Mouse (Mus musculus) duodenum, adult 2 months (tissue): ENCODE data around the gene Hist4h4. TPM values are rescaled to one million over a fixed set of nuclear protein-coding genes. Genes with fewer than 3 reads are reported as not detected.

Experiments used
- polyA plus RNA-seq: library from polyadenylated mRNA; depleted of rRNA; stranded (reverse); fragments of >200 nt; gene quantifications from 2 replicates; pipeline ENCODE4 v1.2.3, GENCODE M21; 2012; ENCODE audit warnings: low replicate concordance; rRNA removed

Hist4h4 gene
- polyA plus RNA-seq: 1.3 and 2.3 TPM in 2 replicates

DNA sequence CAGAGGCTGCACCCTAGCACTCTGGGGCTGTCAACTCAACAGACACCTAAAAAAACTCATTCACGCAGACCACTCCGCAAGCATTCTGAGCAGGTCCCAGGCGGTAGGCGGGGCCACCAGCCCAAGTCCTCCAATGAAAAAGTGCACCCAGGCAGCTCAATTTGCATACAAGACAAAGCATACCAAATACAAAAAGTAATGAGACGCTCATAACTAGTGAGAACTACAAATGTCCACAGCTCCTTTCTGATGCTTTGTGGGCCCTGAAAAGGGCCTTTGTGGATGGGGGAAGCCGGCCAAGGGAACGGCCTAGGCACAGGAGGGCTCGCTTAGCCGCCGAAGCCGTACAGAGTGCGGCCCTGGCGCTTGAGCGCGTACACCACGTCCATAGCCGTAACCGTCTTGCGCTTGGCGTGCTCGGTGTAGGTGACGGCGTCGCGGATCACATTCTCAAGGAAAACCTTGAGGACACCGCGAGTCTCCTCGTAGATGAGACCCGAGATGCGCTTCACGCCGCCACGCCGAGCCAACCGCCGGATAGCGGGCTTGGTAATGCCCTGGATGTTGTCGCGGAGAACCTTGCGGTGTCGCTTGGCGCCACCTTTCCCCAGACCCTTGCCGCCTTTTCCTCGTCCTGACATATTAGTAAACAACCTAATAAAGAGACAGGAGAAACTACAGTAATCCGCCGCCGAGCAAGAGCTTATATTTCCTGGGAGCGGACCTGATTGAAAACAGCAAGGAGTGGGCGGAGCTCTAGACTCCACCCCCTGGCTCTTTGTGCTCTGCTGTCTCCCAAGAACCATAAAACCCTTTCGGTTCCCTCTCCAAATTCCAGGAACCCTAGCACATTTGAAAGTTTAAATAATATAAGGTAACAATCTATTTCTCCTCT, at the start of gene Hist4h4:
TSS of gene Hist4h4 (minus strand) at position 677 of the 895 bp plus-strand sequence.

GRCm38 (mm10) chr6:136835352-136835751, 31.1 kb upstream of the Hist4h4 start, which contains the start of gene Smco3:
Smco3 (minus strand) TSS chr6:136835452.

DNA sequence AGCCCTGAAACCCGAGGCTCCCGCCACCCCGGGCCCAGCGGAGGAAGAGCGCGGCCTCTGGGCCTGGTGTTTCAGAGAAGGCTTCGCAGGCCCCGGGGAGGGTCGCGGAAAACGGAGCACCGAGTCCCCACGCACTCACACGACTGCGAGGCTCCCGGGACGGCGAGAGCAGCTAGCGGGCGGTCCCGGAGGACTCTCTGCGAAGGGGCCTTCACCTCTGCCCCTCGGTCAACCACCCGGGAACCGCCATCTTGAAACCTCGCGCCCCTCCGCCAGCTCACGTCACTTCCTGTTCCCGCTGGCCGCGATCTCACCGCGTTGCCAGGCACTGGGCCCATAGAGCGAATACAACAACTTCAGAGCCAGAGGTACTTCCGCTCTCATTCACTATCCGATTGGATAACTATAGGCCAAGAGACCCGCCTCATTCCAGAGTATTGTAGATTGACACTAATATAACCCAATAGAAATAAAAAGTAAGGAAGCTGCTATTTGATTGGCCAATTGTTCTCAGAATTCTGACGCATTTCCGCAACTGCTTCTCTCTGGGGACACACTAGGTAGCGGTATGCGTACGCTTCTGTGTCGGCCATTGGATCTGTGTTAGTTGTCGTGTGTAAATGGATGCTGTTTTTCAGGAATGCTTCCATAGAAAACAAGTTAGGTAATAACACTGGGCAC, 23.8 kb upstream of the Hist4h4 start, which contains the start of gene Wbp11:
TSS of gene Wbp11 (minus strand) at position 353 of the 681 bp plus-strand sequence.

GRCm38 (mm10) chr6:136827516-136827880, 23.3 kb upstream of the Hist4h4 start, which contains the start of gene BC049715:
BC049715 (plus strand) TSS chr6:136827626.

DNA sequence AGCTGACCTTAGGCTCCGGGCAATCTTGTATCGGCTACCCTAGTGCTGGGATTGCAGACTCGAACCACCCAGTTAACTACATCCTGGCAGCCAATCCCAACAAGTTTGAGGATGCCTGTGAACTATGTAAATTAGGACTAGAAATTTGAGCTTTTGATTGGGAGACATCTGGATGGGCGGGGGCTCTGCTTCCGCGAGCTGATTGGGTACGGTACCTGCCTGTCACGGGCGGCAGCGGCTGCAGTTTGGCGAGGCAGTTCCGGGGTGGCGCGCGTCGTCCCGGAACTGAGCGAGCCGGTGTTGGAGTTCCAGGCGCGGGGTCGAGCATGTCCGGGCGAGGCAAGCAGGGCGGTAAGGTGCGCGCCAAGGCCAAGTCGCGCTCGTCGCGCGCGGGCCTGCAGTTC, 3.8 kb upstream of the Hist4h4 start, which contains the start of gene H2afj:
TSS of gene H2afj (plus strand) at position 231 of the 404 bp plus-strand sequence.

DNA sequence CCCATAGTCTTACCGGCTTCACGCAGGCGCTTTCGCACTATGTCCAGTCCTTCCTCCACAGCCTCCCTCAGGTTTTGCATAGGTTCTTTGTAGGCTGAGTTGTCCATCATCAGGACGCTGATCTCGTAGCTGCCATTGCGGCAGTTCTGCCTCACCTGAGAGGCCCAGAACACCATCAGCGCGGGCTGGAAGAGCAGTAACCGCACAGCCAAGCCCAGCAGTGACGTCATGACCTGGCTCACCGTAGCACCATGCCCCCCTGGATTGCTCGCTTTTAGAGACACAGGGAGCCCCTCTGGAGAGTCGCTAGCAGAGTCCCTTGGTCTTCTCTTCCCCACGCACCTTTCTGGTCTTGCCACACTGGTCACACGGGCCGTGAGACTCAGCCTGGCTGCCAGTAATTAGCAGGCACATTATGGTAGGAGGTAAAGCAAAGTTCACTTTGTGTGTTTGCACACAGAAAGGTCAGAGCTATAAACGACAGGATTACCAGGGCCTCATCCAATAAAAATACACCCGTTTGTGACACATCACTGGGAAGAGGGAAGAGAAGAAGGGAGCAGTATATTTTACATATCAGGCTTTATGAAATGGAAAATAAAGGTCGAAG, 22.7 kb downstream of the Hist4h4 start, which contains the start of gene Gucy2c:
TSS of gene Gucy2c (minus strand) at position 389 of the 610 bp plus-strand sequence.

Other genes starting within 250 kb of the Hist4h4 start
- gene Plbd1, start 142.5 kb downstream of the Hist4h4 start, polyA plus RNA-seq: 20.3 and 43.4 TPM in 2 replicates
- gene Gucy2c, start 22.6 kb downstream of the Hist4h4 start, polyA plus RNA-seq: 35.4 and 61.1 TPM in 2 replicates
- gene H2afj, start 3.8 kb upstream of the Hist4h4 start, polyA plus RNA-seq: 381 and 1,561 TPM in 2 replicates
- gene BC049715, start 23.2 kb upstream of the Hist4h4 start, polyA plus RNA-seq: 0.88 and 1.5 TPM in 2 replicates
- gene Wbp11, start 23.8 kb upstream of the Hist4h4 start, polyA plus RNA-seq: 32.5 and 34.8 TPM in 2 replicates
- not detected in 2 replicates for gene Smco3, start 31.0 kb upstream of the Hist4h4 start, polyA plus RNA-seq
- 0.08 and 0.15 TPM in 2 replicates for gene Art4, start 53.3 kb upstream of the Hist4h4 start, polyA plus RNA-seq
- gene Mgp, start 71.4 kb upstream of the Hist4h4 start, polyA plus RNA-seq: 70.6 and 80.8 TPM in 2 replicates
- gene Erp27, start 117.8 kb upstream of the Hist4h4 start, polyA plus RNA-seq: 5.0 TPM in 1 of 2 replicates, not detected in the other
- 0.04 TPM in 1 of 2 replicates, not detected in the other for gene Pde6h, start 119.4 kb upstream of the Hist4h4 start, polyA plus RNA-seq
- 9.1 and 19.1 TPM in 2 replicates for gene Arhgdib, start 137.5 kb upstream of the Hist4h4 start, polyA plus RNA-seq